Mouse (Mus musculus) ovary, adult 10 weeks (tissue): ENCODE measurements around the gene B430305J03Rik. TPM values are rescaled to one million over a fixed set of nuclear protein-coding genes. Genes with fewer than 3 reads are reported as not detected.

Source experiments
- polyA plus RNA-seq: library from polyadenylated mRNA; stranded (reverse); fragments of 350-450 nt; fragmentation: Illumina TruSeq; extraction: RNeasy Lipid Tissue Mini Kit (QIAGEN cat#74804); gene quantifications from one replicate; pipeline ENCODE4 v1.2.3, GENCODE M21; 2014

The B430305J03Rik gene
- not detected for polyA plus RNA-seq

DNA sequence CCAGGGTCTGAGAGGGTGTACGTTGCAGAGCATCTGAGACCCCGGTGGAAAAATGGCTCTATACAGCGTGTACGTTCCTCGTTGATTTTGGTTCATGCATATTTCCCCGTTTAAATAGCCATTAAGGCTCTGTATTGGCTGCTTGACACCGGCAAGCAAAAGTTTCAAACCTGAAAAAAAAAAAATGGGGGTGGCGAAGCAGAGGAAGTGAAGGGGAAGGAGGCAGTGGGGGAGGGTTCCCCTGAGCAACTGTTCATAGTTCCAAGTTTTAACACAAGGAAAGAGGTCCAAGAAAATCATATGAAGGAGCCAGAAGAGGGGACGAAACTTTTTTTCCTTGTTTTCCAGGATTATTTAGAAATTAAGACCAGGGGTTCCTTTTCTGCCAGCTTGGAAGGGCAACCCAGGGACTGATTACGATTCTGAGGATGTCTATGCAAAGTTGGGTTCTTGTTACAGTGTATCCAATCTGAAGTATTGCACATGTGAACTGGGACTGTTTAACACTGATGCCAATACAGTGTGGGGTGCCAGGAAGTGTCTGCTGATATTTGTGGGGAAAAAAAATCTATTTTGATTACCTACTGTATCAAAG lies at the start of gene B430305J03Rik:
TSS of gene B430305J03Rik (minus strand) at position 173 of the 595 bp plus-strand sequence.

DNA sequence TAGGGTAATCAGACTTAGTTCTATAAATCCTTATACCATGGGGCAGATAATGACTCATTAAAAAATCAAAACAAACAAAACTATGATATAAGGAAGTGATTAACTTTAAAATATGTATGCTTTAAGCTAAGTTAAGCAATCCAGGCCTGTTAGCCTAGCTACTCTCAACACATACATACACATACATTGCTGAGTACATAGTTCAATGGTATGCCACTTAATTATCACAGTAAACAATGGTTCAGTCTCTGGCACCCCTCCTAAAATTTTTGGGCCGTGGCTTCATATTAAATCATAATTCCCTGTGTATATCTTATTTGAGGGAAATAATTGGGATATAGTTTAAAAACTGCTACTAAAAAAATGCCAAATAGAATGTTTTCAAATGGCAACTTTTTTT lies 4.4 kb downstream of the B430305J03Rik start, which contains the start of gene Rap2b:
TSS of gene Rap2b (plus strand) at position 301 of the 400 bp plus-strand sequence.

Other genes with a start within 250 kb of the B430305J03Rik start
- 36.7 TPM for gene Rap2b, start 4.3 kb downstream of the B430305J03Rik start, polyA plus RNA-seq